Mouse (Mus musculus): ENCODE data around the gene N4bp2l2. TPM values are rescaled to one million over a fixed set of nuclear protein-coding genes. Genes with fewer than 3 reads are reported as not detected.

Gene N4bp2l2
- total RNA-seq, 2 experiments from 2014 or later: 88.2 to 89.9 TPM

DNA sequence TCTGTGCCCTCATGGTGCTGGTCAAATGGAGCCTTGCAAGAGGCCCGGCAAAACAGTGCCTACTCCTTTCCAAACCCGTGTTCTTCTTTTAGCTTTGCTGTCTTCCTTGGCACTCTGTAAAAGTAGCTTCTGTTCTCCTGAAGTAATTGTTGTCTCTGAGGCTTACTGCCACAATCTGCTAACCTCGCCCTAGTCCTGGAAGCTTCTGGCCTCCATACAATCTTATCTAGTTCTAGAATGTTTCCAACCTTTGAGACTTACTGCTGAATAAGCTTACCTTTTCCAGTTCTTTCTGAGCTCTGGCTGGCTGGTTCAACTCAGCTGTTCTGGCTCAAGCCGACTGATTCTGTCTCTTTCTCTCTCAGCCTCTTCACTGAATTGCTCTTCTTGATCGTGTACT lies 104.2 kb downstream of the N4bp2l2 start:
- Histone ChIP-seq H3K4me3 (no peak overlapping the region), H3K27ac (no peak overlapping the region)
- no peak for DNase-seq (ENCODE audit: low spot score in 2 of 2)
- TF ChIP-seq CTCF (conservative IDR thresholded peaks at IDR 0.05): no peak

DNA sequence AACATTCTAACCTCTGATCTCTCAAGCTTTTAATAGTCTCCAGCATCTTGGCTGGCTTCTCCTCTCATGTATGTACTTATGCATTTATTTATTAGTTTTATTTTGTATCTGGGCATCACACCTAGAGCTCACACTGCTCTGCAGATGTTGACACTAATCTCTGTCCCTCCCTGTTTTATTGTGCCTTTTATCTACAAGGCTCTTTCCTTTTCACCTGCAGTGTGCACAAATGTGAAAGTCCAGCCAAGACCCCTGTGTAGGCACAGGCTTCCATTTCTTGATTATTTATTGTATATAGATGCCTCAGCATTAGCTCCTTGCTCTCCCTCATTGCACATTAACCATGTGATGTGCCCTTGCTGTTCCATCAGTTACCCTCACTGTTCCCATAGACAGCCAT lies 104.6 kb downstream of the N4bp2l2 start:
- H3K27ac ChIP-seq: no peak overlapping the region
- no peak overlapping the region for H3K4me3 ChIP-seq
- TF ChIP-seq CTCF (conservative IDR thresholded peaks at IDR 0.05): no peak
- DNase-seq (ENCODE audit: low spot score in 2 of 2): no peak

DNA sequence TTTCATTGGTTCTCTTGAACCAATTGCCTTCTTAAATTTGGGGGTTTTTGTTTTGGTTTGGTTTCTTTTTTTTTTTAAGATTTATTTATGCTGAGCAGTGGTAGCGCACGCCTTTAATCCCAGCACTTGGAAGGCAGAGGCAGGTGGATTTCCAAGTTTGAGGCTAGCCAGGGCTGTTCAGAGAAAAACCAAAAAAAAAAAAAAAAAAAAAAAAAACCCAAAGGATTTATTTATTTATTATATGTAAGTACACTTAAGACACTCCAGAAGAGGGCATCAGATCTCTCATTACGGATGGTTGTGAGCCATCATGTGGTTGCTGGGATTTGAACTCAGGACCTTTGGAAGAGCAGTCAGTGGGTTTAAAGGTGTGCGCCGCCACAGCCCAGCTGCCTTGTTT lies 105.1 kb downstream of the N4bp2l2 start:
- H3K4me3 ChIP-seq: no peak overlapping the region
- no peak overlapping the region for H3K27ac ChIP-seq
- TF ChIP-seq CTCF (conservative IDR thresholded peaks at IDR 0.05): no peak
- DNase-seq (ENCODE audit: low spot score in 2 of 2): no peak

DNA sequence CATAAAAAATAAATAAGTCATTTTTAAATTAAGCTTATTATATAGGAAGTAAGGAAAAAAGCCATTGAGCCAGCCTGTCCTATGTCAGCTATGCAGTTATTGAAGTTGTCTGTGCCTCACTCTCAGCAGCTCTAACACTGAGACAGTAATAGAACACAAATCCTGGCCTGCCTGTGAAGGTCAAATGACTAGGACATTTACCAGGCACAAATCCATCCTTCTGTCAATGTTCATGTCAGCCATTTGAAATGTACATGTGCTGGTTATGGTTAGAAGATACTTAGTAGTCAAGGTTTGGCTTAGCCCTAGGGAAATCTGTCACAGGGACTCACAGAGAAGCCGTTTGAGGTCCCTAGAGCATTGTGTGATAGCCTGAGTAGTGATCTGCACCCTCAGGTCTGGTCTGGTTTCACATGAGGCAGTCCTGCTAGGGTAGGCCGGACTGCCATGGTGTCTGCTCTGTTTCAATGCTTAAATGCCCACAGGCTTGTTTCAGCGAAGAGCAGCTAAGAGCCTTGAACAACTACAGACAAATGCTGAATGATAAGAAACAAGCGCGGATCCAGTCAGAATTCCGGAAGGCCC lies 106.4 kb downstream of the N4bp2l2 start:
- no peak for DNase-seq (ENCODE audit: low spot score in 2 of 2)
- TF ChIP-seq CTCF (conservative IDR thresholded peaks at IDR 0.05): no peak
- no peak overlapping the region for H3K27ac ChIP-seq
- H3K4me3 ChIP-seq: no peak overlapping the region

Other genes starting within 250 kb of the N4bp2l2 start
- gene Zar1l, start 148.0 kb downstream of the N4bp2l2 start, total RNA-seq (2021): not detected
- 1 to 10 TPM; 6.6 to 9.7 TPM for gene Brca2, start 143.6 kb downstream of the N4bp2l2 start, total RNA-seq (2021)
- 10 to 100 TPM; 55.5 to 57.0 TPM for gene N4bp2l1, start 69.0 kb downstream of the N4bp2l2 start, total RNA-seq (2021)
- 10 to 100 TPM; 77.4 to 89.3 TPM for gene Pds5b, start 7.6 kb upstream of the N4bp2l2 start, total RNA-seq (2021)